Mouse (Mus musculus) forelimb bud, embryonic 11.5 days (tissue): ENCODE results near the gene Sstr4.

Experiments used
- DNase-seq: peaks from one replicate; pipeline ENCODE4 v3.0.0-alpha.2; 2012; ENCODE audit warnings: low read depth, low spot score

The Sstr4 gene

DNA sequence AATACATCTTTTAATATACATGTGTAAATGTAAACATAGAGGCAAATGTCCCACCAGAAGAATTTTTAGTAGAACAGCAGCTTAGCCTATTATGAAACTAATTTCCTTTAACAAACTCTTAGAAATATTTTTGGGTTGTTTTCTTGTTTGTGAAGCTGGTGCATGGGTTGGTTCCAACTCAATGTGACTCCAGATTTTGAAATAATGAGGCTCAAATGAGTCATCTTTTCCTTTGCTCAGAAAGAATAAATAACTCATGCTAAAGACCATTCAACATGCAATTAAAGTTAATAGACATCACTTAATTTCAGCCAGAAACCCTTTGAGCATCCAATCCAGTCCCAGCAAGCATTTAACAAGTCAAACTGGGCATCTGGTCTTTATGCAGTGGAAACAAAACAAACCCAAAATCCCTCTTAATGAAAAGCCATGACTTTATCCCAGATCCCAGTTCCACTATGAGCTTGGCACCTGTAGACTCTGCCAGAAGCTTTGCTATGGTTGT, 33.9 kb downstream of the Sstr4 start:
- DNase-seq = no peak

DNA sequence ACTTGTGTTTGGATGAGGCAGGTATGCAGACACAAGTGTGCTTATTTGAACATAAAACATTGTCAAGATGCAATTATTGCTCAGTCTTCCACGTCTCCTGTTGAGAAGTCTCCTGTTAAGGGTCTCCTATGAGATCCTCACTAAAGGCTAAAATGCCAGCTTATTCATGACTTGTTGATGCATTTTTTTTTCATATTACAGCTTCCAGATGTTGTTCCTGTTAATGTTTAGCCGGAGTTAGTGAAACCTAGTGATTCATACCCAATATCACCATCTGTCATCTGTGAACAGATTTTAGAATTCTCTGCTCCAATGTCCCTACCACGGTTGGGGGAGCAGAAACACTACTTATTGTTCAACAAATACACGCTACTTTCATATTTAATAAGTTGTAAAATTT, 35.8 kb downstream of the Sstr4 start:
- DNase-seq = no peak

DNA sequence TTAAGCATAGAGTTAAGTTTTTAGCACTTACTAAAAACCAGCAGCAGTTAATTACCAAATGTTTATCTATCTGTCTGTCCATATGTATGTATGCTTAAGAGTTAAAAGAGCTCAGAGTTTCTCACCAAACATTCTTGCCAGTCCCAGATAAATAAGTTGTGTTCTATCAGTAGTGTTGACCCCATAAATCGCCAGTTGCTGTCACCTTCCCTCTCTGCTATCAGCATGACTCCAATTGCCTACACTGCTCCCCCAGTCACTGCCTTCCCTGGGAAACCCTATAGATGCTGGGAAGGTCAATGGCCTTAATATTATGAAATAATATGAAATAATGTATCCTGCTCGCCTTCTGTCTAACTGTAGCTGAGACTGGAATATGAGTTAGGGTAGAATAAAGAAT, 37.2 kb downstream of the Sstr4 start:
- DNase-seq = no peak

DNA sequence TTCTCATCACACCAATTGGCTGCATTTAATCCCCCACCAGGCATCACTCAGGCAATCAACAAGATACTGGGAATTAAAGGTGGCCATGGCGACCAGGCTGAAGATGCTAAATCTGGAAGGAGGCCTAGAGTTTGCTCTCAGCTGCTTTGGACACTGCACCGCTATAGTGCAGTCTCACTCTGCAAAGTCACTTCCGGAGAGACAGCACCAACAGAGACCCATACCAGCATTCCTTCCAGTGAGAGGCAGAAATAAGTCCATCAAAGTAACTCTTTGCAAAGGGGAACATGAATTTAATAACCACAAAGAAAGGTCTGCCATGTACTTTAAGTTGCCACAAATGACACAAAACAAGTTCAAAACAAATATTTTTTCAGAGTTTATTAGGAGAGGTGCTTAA, 41.1 kb downstream of the Sstr4 start:
- no peak for DNase-seq

DNA sequence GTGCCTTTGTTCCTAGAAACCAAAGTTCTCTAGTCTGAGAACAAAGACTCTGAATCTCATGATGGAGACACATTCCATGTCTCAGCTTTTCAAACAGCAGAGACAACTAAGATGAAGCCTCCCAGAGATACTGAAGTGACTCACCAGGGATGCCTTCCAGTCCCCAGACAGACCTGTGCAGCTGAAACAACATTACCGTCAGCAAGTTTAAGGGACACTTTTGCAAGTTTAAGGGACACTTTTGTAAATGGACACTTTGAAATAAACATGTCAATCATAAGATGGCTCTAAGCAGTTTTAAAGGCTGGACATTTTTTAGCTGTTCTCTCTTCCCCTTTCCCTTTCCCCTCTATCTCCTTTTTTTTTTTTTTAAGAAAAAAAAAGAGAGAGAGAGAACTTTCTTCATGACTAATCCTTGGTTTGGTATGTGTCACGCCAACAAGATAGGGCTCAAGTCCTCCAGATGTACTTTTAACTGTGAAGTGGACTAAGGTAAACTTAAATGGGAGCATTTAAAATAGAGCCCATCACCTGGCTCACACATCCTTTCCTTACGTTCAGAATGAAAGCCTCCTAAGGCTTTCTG, 44.6 kb downstream of the Sstr4 start:
- no peak for DNase-seq

DNA sequence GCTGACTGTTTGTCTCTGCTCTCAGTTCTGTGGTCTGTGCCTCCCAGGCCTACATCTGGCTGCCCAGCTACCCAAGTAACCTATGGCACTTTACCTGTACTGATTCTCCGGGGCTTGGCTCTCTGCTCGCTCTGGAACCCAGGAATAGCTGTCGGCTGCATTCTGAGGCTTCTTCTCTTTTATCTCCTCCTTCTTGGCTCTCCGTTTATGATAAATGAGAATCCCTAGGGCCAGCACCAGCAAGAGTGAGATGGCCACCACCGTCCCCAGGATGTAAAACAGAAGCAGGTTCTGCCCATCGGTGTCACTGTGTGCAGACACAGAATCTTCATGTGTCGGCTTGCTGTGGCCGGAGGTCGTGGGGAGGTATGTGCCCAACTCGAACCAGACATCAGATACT, 46.3 kb downstream of the Sstr4 start:
- no peak for DNase-seq

DNA sequence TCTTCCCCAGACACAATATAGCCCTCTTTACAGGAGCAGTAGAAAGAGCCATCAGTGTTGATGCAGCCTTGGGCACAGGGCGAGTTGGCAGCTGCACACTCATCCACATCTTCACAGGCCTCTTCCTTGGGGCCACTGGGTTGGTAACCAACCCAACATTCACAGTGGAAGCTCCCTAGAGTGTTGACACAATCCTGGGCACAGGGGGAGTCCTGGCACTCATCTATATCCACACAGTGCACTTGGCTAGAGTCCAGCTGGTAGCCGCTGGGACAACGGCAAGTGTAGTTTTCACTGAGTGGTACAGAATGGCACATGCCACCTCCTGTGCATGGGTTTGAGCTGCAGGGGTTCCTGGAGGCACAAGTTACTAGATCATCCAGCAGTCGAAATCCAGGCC, 47.0 kb downstream of the Sstr4 start:
- DNase-seq = no peak

DNA sequence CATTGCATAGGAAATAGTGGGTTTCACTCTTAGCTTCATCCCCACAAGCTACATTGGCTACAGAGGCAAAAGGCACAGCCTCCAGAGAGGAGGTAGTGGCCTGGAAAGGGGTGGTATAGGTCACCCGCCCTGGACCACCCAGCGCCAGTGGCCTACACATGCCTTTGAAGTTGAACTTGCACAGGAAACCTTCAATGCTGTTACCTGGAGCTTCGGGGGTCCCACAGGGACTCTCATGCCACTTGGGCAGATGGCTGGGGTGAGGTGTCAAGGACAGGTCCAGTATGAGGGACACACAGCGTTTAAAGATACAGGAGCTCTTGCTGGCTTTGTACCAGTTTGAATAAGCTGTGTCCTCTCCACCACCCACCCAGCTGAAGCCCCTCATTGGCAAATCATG, 47.6 kb downstream of the Sstr4 start:
- no peak for DNase-seq

DNA sequence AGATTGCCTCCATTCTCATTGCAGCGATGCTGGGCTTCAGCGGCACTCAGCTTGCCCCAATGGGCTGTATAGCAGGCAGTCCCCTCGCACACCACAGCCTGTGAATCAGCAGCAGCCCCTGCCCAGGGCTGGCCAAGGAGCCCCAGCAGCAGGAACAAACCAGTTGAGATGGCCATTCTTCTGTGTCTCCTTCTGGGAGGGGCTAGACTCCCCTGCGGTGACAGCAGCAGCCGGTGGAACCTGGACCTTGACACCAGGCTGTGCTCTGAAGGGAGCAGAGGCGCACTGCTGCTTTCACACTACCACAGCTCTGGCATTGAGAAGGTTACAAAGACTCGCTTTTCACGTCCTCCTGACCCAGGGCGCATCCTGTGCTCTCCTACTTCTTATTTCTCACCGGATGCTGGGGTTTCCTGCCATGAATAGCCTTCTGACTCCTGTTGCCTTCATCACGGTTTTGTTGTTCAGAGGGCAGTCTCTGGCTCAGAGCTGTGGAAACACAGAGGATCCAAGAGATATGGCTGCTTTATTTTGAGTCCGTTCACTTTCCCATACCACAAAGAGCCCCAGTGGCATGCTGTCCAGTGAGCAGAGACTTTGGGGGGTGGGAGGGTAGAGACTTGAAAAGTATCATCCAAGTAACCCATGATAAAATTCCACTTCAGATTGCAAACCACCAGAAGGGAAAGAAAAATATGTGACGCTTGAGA, 48.3 kb downstream of the Sstr4 start, which contains the start of gene Cd93:
Gene Cd93, minus strand, starts transcription at position 315 of the 710 bp plus-strand sequence.
- DNase-seq = no peak

DNA sequence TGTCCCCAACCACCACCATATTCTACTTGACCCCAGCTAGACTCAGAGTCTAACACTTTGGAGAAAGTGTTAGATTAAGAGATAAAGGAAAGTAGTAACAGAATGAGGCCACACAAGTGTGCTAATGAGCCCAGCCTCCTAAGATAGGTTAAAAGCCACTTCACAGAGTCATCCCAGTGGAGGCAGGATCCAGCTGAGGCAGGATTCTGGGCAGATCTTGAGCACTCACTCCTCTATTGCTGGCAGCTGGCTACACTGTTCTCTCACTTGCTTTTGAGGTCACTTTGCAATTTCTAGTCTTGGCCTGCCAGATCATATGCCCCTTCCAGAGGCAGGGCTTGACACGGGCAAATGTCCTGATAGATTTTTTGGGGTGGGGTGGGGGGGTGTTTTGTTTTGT, 49.3 kb downstream of the Sstr4 start:
- no peak for DNase-seq

DNA sequence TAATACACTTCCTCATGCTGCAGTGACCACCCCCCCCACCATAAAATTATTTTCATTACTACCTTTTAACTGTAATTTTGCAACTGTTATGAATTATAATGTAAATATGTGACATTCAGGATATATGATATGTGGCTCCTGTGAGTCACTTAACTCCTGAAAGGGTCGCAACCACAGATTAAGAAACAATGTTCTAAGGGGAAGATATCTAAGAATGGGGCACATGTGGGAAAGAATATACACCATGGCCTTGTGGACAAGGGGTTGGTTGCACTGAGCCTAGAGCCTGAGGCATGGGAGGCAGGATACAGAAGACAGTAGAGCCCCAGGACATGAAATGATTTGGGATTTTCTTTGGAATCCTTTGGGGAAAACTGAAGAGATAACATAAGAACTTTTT, 50.5 kb downstream of the Sstr4 start:
- DNase-seq = no peak
